Mouse (Mus musculus) liver, embryonic 16.5 days (tissue): ENCODE results near the gene Thra. TPM values are rescaled to one million over a fixed set of nuclear protein-coding genes. Genes with fewer than 3 reads are reported as not detected.

Source experiments
- ATAC-seq: fragments of 200-750 bp; cut with Nextera tagmentation; 2 replicates; pipeline ENCODE4 v1.8.0; 2017; ENCODE audit warnings: low read depth, mild to moderate bottlenecking, moderate number of reproducible peaks, moderate library complexity
- H3K27ac ChIP-seq: fragments of 300-500 bp; sonication (generic); 2 replicates; pipeline ENCODE4 v1.5.1; 2014; ENCODE audit warnings: mild to moderate bottlenecking, low read length
- H3K27me3 ChIP-seq: fragments of 300-500 bp; sonication (generic); 2 replicates; pipeline ENCODE4 v1.6.1; 2014; ENCODE audit warnings: low read depth, low read length, mixed read lengths; ENCODE audit not compliant: control insufficient read depth, insufficient read depth
- H3K36me3 ChIP-seq: fragments of 300-500 bp; sonication (generic); 2 replicates; pipeline ENCODE4 v1.6.1; 2014; ENCODE audit warnings: mild to moderate bottlenecking; ENCODE audit not compliant: control insufficient read depth, insufficient read depth
- H3K4me1 ChIP-seq: fragments of 300-500 bp; sonication (generic); 2 replicates; pipeline ENCODE4 v1.6.1; 2014; ENCODE audit warnings: low read depth, low read length, mixed read lengths; ENCODE audit not compliant: control insufficient read depth
- H3K4me2 ChIP-seq: fragments of 300-500 bp; sonication (generic); 2 replicates; pipeline ENCODE4 v1.6.1; 2014; ENCODE audit warnings: low read depth, low read length, mixed read lengths
- H3K4me3 ChIP-seq: fragments of 300-500 bp; sonication (generic); 2 replicates; pipeline ENCODE4 v1.5.1; 2014; ENCODE audit warnings: low read depth, mild to moderate bottlenecking, low read length
- H3K9ac ChIP-seq: fragments of 300-500 bp; sonication (generic); 2 replicates; pipeline ENCODE4 v1.6.1; 2014; ENCODE audit warnings: low read depth, low read length
- H3K9me3 ChIP-seq: fragments of 300-500 bp; sonication (generic); replicated peaks from 2 replicates; pipeline ENCODE4 v1.6.1; 2016; ENCODE audit warnings: low read length; ENCODE audit not compliant: control insufficient read depth
- WGBS: fragments of 180-500 bp; shearing (Covaris S2); extraction: QIAGEN DNeasy Blood & Tissue Kit; methylation state at CpG from one replicate; pipeline ENCODE4 v1.1.7; 2014; ENCODE audit not compliant: insufficient replicate concordance; 5-methylcytosine and 5-hydroxymethylcytosine counted together
- polyA plus RNA-seq: library from polyadenylated mRNA; unstranded; fragments of >200 nt; fragmentation: Nextera tagmentation; extraction: Ambion mirVana; gene quantifications from 2 replicates; pipeline ENCODE4 v1.2.1, GENCODE M21; 2015

Thra gene
- polyA plus RNA-seq, 1 experiment from 2014 or later = 7.7 TPM

- H3K27me3 ChIP-seq = no peaks in the 10 kb centered on the region
- no peak overlapping the region for H3K27ac ChIP-seq
- ATAC-seq = no peak
- no peak overlapping the region for H3K4me3 ChIP-seq
- H3K4me2 ChIP-seq = no peak overlapping the region
- no peaks in the 10 kb centered on the region for H3K36me3 ChIP-seq
- 78% methylated on average over 5 of the region's 5 CpGs for WGBS
- no peak overlapping the region for H3K9ac ChIP-seq
- peaks cover 51% of the 10 kb centered on the region for H3K4me1 ChIP-seq
- no peaks in the 10 kb centered on the region for H3K9me3 ChIP-seq
These were observed 50.3 kb downstream of the Thra start for GRCm38 (mm10) chr11:98790631-98791205.

GRCm38 (mm10) chr11:98791448-98791847 is 51.0 kb downstream of the Thra start:
- H3K36me3 ChIP-seq = no peaks in the 10 kb centered on the region
- H3K4me2 ChIP-seq = no peak overlapping the region
- H3K9me3 ChIP-seq = no peaks in the 10 kb centered on the region
- ATAC-seq = no peak
- peaks cover 49% of the 10 kb centered on the region for H3K4me1 ChIP-seq
- no peaks in the 10 kb centered on the region for H3K27me3 ChIP-seq
- no peak overlapping the region for H3K9ac ChIP-seq
- H3K27ac ChIP-seq = no peak overlapping the region
- no peak overlapping the region for H3K4me3 ChIP-seq
- WGBS = 74% methylated on average over 1 of the region's 1 CpGs

- no peak overlapping the region for H3K27ac ChIP-seq
- H3K36me3 ChIP-seq = no peaks in the 10 kb centered on the region
- no peaks in the 10 kb centered on the region for H3K9me3 ChIP-seq
- H3K4me2 ChIP-seq = no peak overlapping the region
- ATAC-seq = no peak
- 38% methylated on average over 4 of the region's 4 CpGs for WGBS
- H3K4me1 ChIP-seq = peaks cover 50% of the 10 kb centered on the region
- no peak overlapping the region for H3K9ac ChIP-seq
- H3K4me3 ChIP-seq = no peak overlapping the region
- no peaks in the 10 kb centered on the region for H3K27me3 ChIP-seq
These were observed 51.6 kb downstream of the Thra start for GRCm38 (mm10) chr11:98792081-98792480.

DNA sequence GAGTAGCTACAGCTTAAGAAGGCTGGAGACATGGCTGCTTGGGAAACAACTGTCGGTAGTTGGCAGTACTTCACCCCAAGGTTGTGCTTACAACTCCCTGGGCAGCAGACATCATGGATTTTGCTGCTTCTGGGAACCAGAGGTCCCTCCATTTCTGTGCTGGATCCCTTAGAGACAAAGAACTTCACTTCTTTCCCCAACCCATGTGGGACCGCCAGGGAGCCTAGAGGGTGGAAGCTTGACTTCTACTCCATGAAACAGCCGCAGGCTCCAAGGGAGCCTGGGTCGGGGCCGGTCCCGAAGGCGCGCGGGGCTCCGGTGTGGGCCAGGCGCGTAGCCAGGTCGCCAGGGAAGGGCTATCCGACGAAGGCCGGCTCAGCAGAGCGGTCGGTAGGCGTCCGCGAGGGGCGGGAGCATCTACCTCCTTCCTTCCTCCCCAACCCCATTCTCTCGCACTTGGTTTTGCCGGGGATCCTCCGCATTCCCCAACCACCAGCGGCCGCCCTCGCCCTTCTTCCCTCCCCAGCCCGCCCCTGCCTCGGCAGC is 54.1 kb downstream of the Thra start:
- peak; percentile 56 for ATAC-seq
- 0% methylated on average over 30 of the region's 30 CpGs for WGBS
- peak overlapping the region; percentile 97 for H3K27ac ChIP-seq
- peak overlapping the region; percentile 91 for H3K4me3 ChIP-seq
- H3K4me2 ChIP-seq = peak overlapping the region; percentile 97
- H3K36me3 ChIP-seq = peaks cover 4% of the 10 kb centered on the region; the same call in 1 of the 2 replicates
- peak overlapping the region; percentile 97 for H3K9ac ChIP-seq
- peaks cover 42% of the 10 kb centered on the region for H3K4me1 ChIP-seq
- no peaks in the 10 kb centered on the region for H3K27me3 ChIP-seq
- no peaks in the 10 kb centered on the region for H3K9me3 ChIP-seq

DNA sequence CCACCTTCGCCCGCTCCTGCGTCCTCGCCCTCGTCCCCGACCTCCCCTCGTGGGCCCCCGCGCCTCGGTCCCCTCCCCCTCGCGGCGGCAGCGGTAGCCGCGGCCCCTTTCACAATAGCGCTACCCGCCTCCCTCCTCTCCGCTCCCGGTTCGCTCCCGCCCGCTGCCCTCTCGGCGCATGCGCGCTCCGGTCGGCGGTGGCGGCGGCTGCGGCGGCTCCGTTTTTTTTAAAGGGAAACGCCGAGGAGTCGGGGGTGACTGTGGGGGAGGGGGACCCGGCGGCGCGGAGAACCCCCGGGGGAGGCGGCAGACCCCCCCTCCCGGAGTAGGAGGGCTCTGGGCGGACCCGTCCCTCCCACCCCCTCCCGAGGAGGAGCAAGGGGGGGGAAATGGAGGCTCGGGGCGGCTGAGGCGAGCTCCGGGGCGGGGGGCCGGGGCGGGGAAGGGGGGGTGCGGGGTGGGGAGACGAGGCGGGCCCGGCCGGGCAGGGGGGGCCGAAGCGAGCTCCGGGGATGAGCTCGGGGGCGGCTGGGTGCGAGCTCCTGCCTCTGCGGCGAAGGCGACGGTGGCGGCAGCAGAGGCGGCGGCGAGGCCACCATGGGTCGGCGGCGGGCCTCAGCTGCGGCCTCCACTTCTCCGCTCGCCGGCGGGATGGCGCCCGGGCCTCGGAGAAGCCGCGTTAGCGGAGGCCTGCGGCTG is 54.7 kb downstream of the Thra start, which contains the start of gene Msl1:
Gene Msl1, plus strand, starts transcription at position 502 of the 699 bp plus-strand sequence.
- Histone ChIP-seq H3K4me3 (peak within 1 kb of the TSS; percentile 91), H3K9ac (peak within 1 kb of the TSS; percentile 97), H3K9me3 (no peaks in the 10 kb centered on the region), H3K27ac (peak within 1 kb of the TSS; percentile 97), H3K27me3 (no peaks in the 10 kb centered on the region), H3K4me2 (peak within 1 kb of the TSS; percentile 97), H3K36me3 (peaks cover 7% of the 10 kb centered on the region), H3K4me1 (peaks cover 35% of the 10 kb centered on the region)
- peak; percentile 77 for ATAC-seq
- under 1% methylated on average over 58 of the region's 89 CpGs for WGBS

GRCm38 (mm10) chr11:98795714-98796514 is 55.5 kb downstream of the Thra start:
- Histone ChIP-seq H3K4me1 (peaks cover 33% of the 10 kb centered on the region), H3K36me3 (peaks cover 12% of the 10 kb centered on the region)

GRCm38 (mm10) chr11:98796515-98797216 is 56.2 kb downstream of the Thra start:
- Histone ChIP-seq H3K9ac (peak overlapping the region; percentile 97), H3K9me3 (no peaks in the 10 kb centered on the region), H3K36me3 (peaks cover 16% of the 10 kb centered on the region), H3K27ac (peak overlapping the region; percentile 97), H3K4me2 (peak overlapping the region; percentile 97), H3K4me1 (peaks cover 29% of the 10 kb centered on the region), H3K4me3 (peak overlapping the region; percentile 91), H3K27me3 (no peaks in the 10 kb centered on the region)
- ATAC-seq = 0 out of 2 replicates have a peak, but pooled peaks have one; percentile 1
- WGBS = 3% methylated on average over 23 of the region's 23 CpGs

More at GRCm38 (mm10) chr11:98795714-98796514, 55.5 kb downstream of the Thra start:
- ATAC-seq = peak; percentile 58
- under 1% methylated on average over 70 of the region's 74 CpGs for WGBS
- Histone ChIP-seq H3K27me3 (no peaks in the 10 kb centered on the region), H3K4me2 (peak overlapping the region; percentile 97), H3K9ac (peak overlapping the region; percentile 97), H3K27ac (peak overlapping the region; percentile 97), H3K9me3 (no peaks in the 10 kb centered on the region), H3K4me3 (peak overlapping the region; percentile 91)

GRCm38 (mm10) chr11:98797306-98797705 is 56.9 kb downstream of the Thra start:
- Histone ChIP-seq H3K4me3 (peak overlapping the region; percentile 91), H3K36me3 (peaks cover 17% of the 10 kb centered on the region), H3K4me1 (peaks cover 28% of the 10 kb centered on the region), H3K9ac (peak overlapping the region; percentile 97), H3K4me2 (peak overlapping the region; percentile 97), H3K27ac (no peak overlapping the region), H3K27me3 (no peaks in the 10 kb centered on the region), H3K9me3 (no peaks in the 10 kb centered on the region)
- 10% methylated on average over 5 of the region's 5 CpGs for WGBS
- no peak for ATAC-seq
